Mouse (Mus musculus): ENCODE measurements around the gene Cwc22. TPM values are rescaled to one million over a fixed set of nuclear protein-coding genes. Genes with fewer than 3 reads are reported as not detected.
A peak's percentile ranks its signal among the peaks of the same experiment; 100 is the strongest.

The Cwc22 gene
- total RNA-seq (2021) = 10 to 100 TPM; 22.6 to 23.9 TPM

DNA sequence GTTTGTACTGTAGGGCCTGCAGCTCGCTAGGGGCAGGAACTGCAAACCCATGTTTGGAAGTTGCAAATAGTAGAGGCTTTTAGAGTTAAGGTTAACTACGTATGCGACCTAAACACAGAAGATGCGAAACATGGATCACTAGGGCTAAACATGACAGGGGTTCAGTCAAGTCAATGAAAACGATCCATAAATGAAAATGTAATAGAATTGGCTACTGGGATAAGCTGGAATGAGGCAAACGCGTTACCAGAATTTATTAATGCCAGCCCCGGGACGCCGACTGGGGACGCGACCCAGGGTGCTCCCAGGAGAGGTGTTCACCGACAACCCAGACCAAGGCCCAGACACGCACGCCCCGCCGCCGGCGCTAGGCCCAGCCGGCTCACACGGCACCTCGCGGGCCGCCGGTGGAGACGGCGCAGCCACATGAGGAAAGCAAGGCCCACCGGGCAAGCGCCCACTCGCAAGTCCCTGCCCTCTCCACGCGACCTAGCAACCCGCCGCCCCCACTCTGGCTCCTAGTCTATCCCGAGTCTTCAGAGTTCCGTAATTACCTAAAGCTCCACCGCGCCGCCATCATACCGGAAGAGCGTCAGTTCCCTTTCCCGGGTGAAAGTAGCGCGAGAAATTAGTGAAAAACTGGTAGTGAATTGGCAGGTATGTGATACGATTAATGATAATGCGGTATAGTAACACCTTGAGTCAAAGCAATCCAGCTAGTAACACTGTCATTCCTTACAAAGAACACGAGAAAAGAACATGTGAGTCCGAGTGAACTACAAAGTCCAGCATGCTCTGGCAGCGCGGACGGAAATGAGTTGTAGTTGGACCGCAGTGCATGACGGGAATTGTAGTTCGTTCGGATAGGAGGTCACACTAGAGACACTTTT, at the start of gene Cwc22:
Gene Cwc22 (minus strand): TSS at position 780 of the 890 bp plus-strand sequence.
- peak; percentile 92 for DNase-seq

DNA sequence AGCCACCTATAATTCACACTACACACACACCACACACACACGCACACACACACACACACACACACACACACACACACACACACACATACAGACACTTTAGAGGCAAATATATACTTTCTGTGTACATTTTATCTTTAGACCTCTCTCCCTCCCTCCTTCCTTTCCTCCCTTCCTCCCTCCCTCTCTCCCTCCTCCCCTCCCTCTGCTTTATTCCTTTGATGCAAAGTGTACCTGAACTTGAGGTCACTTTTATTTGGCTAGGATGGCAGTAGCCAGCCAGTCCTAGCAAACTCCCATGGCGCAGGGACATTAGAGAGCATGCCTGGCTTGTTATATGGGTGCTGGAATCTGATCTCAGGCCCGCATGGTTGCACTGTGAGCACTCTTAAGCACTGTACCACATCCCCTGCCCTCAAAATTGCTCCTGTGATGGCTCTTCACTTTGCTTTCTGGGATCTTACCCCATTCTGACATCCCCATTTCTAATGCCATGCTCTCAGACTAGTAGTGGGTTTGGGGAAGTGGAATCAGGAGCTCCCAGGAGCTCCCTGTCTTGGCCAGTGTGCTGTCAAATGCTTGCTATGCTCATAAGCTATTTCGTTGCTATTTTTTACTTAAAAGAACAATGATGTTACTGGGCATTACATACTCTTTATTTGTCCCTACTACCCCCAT, 47.7 kb upstream of the Cwc22 start:
- DNase-seq = no peak

DNA sequence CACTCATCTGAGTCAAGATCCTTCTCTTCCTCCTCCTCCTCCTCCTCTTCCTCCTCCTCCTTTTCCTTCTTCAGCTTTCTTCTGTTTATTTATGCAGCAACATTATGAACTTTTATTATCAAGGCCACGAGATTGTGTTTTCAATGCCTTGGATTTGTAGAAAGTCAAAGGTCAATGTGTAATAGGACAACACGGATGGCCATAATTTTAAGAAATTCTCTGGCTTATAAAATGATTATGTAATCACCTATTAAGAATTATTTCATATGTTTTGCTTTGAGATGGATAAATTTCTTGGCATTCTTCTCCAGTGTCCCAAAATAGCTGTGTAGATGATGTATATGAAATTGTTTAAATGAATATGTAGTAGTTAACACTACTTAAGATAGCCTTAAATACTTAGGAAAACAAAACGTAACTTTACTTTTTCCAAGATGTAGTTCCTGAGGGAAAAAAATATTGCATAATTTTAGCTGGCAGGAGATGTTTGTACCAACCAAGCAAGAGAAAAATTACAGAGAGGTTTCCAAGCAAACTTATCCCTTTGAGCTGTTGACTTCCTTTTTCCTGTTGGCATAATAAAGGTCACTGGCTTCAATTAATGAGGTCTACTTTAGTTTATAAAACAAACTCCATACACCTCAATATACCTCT, 46.9 kb upstream of the Cwc22 start:
- DNase-seq = no peak

DNA sequence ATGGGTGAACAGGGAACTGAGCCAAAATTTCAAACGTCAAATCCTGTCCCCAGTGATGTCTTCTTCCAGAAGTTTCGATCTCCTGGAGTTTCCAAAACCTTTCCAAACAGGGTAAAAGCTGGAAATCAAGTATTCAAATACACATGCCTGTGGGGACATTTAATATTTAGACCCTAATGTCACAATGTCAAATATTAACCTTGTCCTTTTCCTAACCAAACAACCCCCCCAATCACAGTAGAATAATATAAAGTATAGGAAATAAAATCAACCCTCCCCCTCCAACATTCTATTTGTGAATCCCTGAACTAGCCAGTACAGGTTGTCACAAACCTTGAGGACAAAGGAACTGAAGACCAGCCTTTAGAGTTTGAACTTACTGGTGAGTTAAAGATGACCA, 44.6 kb upstream of the Cwc22 start:
- no peak for DNase-seq

DNA sequence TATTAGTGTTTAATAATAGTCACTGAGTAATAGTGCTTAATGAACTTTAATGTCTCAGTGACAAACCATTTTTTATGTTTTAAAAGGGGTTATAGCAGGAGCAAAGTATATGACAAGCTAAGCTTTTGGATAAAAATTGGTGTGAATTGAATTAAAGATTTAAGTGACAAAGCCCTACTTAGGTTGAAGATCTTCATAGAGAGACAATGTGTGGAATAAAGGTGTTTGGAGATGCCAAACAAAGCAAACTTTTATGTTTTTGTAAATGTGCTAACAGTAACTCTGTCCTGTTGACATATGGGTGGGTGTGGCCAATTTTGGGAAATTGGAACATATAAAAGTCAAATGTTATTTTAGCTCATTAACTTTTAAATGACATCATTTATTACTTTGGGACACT, 43.9 kb upstream of the Cwc22 start:
- no peak for DNase-seq

DNA sequence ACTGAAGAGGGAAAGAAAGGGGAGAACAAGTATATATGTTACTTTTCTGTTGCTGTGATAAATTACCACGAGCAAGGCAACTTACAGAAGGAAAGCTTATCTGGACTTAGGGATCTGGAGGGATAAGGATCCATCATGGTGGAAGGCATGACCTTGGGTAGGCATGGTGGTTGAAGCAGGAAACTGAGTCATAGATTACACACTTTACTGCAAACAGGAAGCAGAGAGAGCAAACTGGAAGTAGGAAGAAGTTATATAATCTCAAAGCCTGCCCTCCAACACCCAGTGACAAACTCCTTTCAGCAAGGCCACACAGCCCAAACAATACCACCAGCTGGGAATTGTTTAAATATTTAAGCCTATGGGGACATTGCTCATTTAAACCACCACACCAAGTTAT, 43.2 kb upstream of the Cwc22 start:
- DNase-seq = no peak

DNA sequence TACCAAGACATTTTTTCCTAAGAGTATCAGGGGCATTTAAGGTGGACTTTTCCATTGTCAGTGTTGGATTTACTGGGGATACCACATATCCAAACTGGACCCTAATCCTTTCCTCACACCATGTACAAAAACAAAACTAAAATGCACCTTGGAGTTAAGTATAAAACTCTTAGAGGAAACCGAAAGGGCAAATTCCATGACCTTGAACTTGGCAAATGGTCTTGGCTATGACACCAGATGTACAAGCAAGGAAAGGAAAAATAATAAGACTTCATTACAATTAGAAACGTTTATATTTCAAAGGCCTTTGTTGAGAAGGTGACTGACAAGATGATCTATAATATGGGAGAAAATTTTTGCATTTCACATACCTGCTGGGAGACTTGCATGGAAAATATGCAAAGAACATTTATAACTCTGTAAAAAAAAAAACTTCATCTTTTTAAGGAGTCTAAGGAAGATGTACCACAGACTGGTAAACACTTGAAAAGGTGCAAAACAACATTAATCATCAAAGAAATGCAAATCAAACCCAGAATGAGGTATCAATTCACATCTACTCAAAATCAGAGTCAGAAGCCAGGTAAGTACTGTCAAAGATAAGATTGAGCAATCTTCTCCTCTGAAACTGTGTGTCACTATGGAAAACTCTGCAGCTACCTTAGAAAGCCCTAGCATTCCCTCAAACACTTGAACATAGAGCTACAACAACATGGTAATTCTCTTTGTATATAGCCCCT, 40.0 kb upstream of the Cwc22 start:
- DNase-seq = no peak

DNA sequence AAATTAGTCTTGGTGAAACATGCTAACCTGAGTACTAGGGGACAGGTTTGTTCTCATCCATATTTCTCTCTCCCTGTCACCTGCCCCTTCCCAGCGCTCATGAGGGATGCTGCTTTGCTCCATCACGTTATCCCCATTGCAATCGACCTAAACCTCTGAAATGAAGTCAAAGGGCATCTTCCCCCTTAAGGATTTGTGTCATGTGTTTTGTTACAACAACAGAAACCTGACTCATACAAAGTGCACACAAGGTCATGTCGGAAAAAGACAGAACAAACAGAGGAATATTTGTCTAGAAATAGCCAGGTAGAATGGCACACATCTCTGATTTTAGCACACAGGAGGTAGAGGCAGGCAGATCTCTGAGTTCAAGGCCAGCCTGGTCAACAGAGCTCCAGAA, 38.0 kb upstream of the Cwc22 start:
- no peak for DNase-seq

DNA sequence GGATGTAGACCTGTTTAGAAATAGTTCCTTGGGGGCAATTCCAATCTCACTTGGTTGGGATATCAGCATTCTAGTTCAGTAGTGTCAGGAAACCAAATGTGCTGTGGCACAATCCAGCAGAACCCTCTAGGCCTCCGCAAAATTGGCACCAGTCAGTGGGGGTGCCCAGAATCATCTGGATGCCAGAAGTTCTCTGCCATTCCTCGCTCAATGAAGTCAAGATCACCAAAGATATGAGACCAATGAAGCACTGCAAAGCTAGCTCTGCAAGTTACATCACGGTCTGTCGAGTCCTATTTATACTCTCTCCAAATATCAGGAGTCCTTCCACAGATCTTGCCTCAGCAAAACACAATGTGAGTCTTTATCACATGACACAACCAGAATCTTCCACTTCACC, 35.7 kb upstream of the Cwc22 start:
- no peak for DNase-seq

DNA sequence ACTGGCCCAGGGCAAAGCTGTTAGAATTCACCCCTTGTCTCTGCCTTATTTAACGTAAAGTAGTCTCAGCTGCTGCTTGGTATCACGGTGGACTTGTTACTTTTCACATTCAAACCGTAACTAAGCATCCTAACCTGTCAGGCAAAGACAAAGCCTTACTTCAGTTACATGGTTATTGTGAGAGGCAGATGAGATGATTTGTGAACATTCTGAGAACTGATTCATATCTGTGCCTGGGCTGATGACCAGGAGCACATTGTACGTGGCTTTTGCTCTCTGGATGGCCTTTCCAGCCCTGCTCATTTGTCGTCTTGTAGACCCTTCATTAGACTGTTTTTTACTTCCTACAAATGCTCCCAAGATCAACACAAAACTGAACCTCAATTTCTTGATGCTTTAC, 34.5 kb upstream of the Cwc22 start:
- DNase-seq = no peak

DNA sequence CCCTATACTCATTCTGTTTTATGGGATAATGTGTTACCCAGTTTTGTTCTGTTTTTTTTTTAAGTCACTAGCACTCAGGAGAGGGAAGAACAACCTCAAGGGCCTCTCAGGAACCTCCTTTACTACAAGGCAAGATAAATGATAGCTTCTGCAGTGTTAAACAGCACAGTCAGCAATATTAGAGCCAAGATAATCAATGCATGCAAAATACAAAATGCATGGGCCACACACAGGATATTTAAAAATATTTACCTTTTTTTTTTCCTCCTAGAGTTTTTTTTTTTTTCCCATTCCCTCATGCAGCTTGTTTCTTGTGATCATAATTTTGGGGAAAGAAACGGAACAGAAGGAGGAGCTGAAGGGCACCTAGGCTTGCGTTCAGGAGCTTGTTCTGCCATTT, 33.3 kb upstream of the Cwc22 start:
- DNase-seq = no peak

DNA sequence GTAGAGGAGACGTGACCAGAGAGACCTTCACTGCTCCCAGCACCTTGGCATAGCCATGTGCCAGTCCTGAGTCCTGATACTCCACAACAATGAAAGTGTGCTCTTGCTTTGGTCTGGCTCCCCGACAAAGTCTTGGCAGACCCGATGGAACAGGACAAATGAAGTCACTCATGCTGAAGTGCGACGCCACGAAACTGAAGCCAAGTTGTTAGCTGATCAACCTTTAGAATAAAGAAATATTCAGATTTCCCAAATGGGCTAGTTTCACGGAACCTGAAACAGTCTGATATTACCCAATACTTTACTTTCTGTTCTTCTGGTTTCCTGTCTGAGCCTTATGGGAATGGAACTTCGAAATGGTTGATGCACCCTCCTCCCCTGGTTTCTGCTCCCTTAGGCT, 32.9 kb upstream of the Cwc22 start:
- no peak for DNase-seq

DNA sequence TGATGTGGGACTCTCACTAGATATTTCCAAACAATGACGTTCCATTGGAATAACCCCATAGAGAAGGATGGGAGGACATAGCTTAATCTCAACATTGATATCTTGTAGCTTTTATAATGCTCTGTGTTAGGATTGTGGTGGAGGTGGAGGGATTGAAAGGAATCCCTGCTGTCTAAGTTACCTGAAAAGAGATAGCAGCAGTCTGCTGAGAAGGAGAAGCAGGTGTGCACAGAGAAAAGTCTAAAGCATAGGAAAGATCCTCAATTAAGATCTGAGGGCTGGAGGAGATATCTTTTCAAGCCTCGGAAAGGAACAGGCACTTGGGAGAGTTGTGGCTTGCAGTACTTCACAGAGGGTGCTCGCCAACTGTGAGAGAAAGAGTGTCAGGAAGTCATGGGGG, 32.1 kb upstream of the Cwc22 start:
- DNase-seq = no peak

DNA sequence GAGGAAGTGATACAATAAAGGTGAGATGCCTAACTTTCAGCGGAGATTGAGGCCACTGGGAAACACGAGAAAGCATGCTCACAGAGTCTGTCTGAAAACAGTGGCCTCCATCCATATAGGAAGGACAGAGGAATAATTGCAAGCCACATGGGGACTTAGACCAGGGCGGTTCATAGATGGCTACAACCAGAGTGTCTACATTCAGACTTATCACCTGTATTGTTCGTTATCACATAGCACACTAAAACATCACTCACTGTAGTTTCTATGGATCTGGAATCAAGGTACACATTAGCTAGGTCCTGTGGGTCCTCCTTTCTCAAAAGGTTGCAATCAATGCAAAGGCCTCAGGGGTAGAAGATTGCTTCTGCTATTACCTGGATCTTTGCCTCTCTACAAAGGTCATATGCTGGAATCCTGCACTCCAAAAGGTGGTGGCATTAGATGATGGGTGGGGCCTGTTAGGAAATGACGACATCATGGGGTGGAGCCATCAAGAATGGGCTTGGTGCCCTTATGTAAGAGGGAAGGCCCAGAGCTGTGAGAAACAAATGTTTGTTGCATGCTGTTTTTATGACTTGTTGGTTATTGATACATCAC, 30.2 kb upstream of the Cwc22 start:
- DNase-seq = no peak

DNA sequence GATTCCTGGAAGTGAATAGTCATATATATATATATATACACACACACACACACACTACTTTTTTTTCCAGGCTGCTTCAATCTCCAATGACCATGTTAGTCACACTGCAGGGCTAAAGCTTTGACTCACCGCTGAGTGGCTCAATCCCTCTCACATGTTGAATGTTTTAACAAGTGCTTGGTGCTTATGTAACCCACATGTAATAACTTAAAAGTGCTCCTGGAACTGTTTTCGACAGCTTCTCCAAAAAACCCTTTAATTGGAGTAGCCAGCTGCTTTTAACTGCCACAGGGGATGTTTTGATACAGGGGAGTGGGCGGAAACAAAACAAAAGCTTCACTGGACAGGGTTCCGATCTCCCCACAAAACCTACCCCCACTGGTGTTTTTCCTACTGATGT, 29.4 kb upstream of the Cwc22 start:
- DNase-seq = no peak

DNA sequence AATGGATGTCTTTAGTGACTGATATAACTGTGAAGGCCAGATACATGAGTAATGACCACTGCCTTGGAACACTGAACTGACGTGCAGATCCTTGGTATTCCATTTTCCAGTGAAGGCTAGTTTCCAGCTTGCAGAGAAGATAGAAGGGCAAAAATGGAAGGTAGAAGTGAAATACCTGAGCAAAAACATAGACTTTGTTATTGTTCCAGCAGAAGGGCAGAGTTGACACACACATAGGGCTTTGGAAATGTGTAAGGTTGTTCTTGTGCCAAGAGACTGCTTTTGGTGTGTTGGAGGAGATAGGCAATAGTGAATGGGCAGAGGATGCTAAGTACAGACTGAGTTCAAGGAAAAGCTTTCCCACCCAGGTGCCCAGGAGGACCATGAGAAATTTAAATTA, 28.8 kb upstream of the Cwc22 start:
- DNase-seq = no peak

DNA sequence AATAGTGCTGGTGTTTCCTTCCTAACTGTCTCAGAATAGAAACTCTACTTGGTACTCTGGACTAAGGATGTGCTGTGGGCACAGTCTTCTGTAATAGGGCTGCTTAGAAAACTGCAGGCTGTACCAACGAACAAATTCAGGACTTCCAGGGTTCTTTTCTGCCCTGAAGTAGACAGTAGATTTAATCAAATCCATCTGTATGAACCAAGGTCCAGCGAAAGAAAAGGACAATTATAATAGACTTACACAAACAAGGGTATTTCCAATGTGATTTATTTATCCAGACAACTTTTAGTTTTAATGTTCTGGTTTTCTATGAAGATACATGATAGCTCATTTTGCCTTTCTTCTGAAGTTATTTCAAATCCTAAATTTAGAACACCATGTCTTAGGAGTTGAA, 28.2 kb upstream of the Cwc22 start:
- DNase-seq = no peak

DNA sequence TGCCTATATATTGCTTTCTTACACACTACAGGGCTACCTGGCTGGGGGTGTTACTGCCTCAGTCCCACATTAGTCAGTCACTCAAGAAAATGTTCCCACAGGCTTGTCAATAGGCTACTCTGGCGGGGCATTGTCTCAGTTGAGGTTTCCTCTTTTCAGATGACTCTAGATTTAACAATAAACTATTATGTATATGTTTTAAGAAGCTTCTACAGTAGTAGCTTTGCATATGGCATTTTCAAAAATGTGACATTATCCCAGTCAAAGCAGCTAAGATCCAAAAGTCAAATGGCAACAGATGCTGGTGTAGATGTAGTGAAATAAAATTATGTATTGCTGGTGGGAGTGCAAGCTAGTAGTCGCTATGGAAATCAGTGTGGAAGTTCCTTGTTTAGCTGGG, 27.1 kb upstream of the Cwc22 start:
- DNase-seq = no peak

DNA sequence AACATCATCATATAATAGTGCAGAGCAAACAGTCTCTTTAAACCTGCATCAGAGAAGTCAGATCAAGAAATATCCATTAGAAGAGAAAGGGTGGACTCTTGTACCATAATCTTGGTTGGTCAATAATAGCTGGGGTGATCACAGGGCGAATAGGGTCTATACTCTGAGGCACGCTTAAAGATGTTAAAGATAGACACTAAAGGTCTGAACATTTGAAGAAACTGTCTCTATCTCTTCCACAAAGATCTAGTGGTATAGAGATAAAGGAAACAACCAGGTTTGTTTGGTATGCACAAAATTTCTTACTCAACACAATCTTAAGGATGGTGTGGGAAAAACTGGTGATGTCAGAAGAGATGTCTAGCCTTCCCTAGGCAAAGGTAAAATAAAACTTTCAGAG, 26.4 kb upstream of the Cwc22 start:
- DNase-seq = no peak

DNA sequence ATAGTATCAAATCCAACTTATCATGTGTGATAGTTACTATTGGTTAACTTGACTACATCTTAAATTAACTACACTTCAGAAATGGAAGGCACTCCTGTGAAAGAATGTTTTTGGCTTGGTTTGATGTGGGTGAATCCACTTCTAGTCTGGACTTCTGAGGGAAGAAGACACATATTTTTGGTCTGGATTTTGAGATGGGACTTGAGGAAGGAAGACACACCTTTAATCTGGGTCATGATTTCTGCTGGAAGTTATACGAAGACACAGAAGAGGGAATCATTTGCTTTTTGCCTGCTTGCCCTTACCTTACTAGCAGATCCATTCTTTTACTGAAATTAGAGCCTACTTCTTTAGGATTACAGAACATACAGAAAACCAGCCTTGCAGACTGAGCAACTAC, 25.7 kb upstream of the Cwc22 start:
- DNase-seq = no peak

DNA sequence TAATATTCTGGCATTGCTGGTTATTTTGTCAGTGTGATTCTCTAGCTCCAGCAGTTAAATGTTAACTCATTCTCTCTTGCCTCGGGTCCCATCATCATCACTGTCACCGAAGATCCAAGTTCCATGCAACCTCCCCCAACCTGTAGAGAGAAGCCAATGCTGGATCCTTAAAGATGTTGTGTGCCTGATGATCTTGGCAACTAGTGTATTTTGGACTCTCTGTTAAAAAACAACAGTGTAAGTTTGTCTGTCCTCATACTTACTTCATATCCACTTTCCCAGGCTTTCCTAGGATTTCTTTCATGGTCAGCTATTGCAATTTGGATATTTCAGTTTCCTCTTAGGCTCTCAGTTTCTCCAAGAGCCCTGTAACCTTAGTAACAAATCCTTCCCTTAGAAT, 25.2 kb upstream of the Cwc22 start:
- no peak for DNase-seq

DNA sequence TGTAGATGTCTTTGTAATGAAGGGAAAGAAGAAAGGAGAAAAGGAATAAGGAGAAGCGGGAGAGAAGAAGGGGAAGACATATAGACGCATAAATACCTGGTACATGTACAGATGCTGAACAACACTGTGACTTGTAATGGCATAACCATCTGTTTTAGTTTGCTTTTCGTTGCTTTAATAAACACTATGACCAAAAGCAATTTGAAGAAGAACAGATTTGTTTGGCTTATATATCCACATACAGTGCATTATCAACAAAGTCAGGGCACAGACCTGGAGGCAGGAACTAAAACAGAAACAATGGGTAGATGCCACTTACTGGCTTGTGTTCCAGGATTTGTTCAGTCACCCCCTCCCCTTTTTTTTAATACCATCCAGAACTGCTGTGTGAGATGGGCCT, 24.4 kb upstream of the Cwc22 start:
- DNase-seq = no peak

DNA sequence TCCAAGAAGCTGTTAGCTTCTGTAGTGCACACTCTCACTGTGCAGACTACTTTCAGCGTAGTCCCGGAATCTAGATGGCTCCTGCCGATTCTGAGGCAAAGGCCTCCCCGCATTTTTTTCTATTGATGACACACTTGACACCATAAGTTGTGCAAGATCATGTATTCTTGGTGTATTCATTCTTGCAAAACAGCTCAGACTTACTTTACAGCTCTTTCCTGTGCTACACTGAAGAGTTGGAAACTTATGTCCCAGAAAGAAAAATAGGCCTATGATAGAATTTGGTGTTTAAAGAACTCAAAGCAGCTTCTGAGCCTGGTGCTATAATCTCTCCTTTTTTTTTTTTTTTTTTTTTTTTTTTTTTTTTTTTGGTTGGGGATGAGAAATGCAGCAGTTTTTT, 23.8 kb upstream of the Cwc22 start:
- no peak for DNase-seq
